Mouse (Mus musculus): ENCODE data around the gene Gm15155.

- TF ChIP-seq GATA1 (IDR thresholded peaks at IDR 0.05; ENCODE audit: low read length), result no peak
- no peak for TF ChIP-seq TAL1 (IDR thresholded peaks at IDR 0.05; ENCODE audit: low read length)
These were observed 23.3 kb upstream of the Gm15155 start for GRCm38 (mm10) chrX:155601196-155601595.

Measured in erythroblast, embryonic 14.5 days (primary cell).